16 mouse cellular contexts compared by ENCODE assay signal in genomic region chr13:34365226-34365625, GRCm38 (mm10). TPM values are rescaled to one million over a fixed set of nuclear protein-coding genes. Genes with fewer than 3 reads are reported as not detected.
A peak's percentile ranks its signal among the peaks of the same experiment; 100 is the strongest.
DNase-seq lines count a peak whose midpoint lies in the region; ATAC-seq lines count a peak whose summit lies in the region.
"Had no signal": no experiment of that assay in that cellular context is flagged by ENCODE, and none has a peak within 500 bp of the region (broad histone marks: within the 10 kb centered on the region; RNA-seq: fewer than 3 reads in every experiment).

No protein-coding gene starts in this region.

- 0 out of 2 replicates have a peak, but pooled peaks have one; percentile 51 for ATAC-seq in erythroblast, adult 5-6 weeks (replicated peaks; ENCODE audit: low FRiP score, poor library complexity, severe bottlenecking)
- ATAC-seq: forebrain, embryonic 14.5 days; inflammation-experienced regulatory T-cells, adult 6 months; midbrain, embryonic 13.5 days had no signal

- peak; percentile 16 for DNase-seq in adrenal gland, postnatal 10 days
- DNase-seq in adrenal gland, adult 8-10 months: no peak
- peak; percentile 9 for DNase-seq in lung, postnatal 36 days
- DNase-seq in lung, postnatal 25 days (ENCODE audit: low spot score): no peak
- DNase-seq in left cerebral cortex, postnatal 25 days (ENCODE audit: low spot score in 2 of 2): no peak
- no peak for DNase-seq in spleen, postnatal 10 days (ENCODE audit: low spot score in 2 of 2)
- DNase-seq: B cell, adult 2 months; cerebellum, adult 18-20 months; kidney, adult 8-10 months; kidney, postnatal 14 days; retina, postnatal 1 day; thymus, postnatal 14 days had no signal

- intact Hi-C loops in left cerebral cortex, postnatal 25 days (cut with DNase I): no loop called here

RNA-seq across cellular contexts. Expression of gene Slc22a23, which starts 20.2 kb away (rescaled TPM):
- total RNA-seq in adrenal gland, postnatal 10 days (2021): 10 to 100 TPM; 13.1 to 13.4 TPM
- 1 to 10 TPM; 4.2 to 4.7 (median 4.5) TPM for total RNA-seq in adrenal gland, adult 8-10 months (2022)
- 96.1 and 126 TPM in 2 replicates for total RNA-seq in erythroblast, adult 5-6 weeks (2015; ENCODE audit: low replicate concordance)
- 118 and 177 TPM in 2 replicates for total RNA-seq in erythroblast, adult 5-6 weeks (2017; ENCODE audit: low replicate concordance)
- total RNA-seq in left cerebral cortex, postnatal 25 days (2021): 10 to 100 TPM; 58.9 to 59.3 TPM

Comparison
In these comparisons a context has a peak if more than half of its experiments do, and no peak if none do; other contexts are left out.
1. DNase-seq: peak in adrenal gland, postnatal 10 days (single experiment) and lung, postnatal 36 days (single experiment); none in adrenal gland, adult 8-10 months (single experiment), lung, postnatal 25 days (single experiment), left cerebral cortex, postnatal 25 days (0 of 2) and spleen, postnatal 10 days (0 of 2).
2. RNA of gene Slc22a23, which starts 20.2 kb away (total RNA-seq): 96.1 to 177 TPM in erythroblast, adult 5-6 weeks and 58.9 to 59.3 TPM in left cerebral cortex, postnatal 25 days; 13.1 to 13.4 TPM in adrenal gland, postnatal 10 days and 4.2 to 4.7 TPM in adrenal gland, adult 8-10 months; every median in the first group is over 4 times any median in the second.